Mouse (Mus musculus) olfactory bulb, adult 2 months (tissue): ENCODE results near the gene Atg16l1.

Experiments
- CTCF ChIP-seq: fragments of 200-500 bp; IDR thresholded peaks from 2 replicates; pipeline ENCODE4 v1.5.1; 2012; ENCODE audit warnings: low read depth, mild to moderate bottlenecking, low read length, moderate library complexity; ENCODE audit not compliant: insufficient read depth
- POLR2A ChIP-seq: fragments of 200-500 bp; IDR thresholded peaks from 2 replicates; pipeline ENCODE4 v1.6.1; 2012; ENCODE audit warnings: mild to moderate bottlenecking, low read depth, low read length, moderate library complexity; ENCODE audit not compliant: insufficient read depth

DNA sequence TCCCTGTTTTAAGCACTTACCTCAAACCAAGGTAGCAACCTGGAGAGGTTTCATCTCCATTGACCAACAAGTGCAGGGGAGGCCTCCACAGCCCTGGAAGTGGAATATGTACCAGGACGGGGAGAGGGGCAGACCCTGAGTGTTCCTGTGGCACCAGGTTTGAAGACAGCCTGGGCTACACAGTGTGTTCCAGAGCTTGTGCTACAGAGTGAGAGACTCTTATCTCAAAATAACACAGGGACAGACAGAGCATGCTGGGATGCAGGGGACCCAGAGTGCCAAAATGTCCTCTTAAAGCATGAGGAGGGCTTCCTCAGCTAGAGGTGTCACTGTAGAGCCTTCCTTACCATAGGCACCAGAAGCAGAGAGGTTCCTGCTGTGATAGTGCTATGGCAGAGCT lies 52.1 kb downstream of the Atg16l1 start:
- no peak for TF ChIP-seq CTCF
- TF ChIP-seq POLR2A, result no peak
